Mouse (Mus musculus): ENCODE data around the gene Sp6.
A peak's percentile ranks its signal among the peaks of the same experiment; 100 is the strongest.

DNA sequence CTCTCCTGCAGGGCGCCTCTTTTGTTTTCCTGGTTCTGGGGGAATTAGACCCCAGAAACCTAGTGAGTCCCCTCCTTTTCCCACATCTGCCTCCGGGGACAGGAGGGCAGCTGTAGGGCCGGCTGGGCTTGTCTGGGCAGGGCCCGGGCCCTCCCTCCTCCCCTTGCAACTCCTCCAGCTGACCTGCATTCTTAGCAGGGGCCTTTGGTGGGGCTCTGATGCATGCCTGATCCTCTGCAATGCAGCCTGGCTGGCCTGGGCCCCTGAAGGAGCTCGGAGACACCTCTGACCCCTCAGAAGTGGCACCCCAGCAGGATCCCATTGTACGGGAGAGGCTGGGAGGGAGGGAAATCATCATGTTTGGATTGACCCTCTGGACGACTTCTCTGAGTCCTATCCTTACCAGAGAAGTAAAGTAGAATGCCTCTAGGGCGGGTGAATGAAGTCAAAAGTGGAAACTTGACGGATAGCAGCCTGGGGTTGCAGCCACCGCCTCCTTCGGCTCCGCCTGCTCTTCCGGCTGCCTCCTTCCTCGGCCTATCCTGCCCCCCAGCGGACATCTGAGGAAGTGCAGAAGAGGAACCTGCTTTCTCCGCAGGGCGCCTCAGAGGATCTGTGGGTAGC is 12.6 kb downstream of the Sp6 start:
- TF ChIP-seq CTCF (IDR thresholded peaks at IDR 0.05; ENCODE audit: borderline replicate concordance, insufficient read depth, low read depth, low read length) = peak; percentile 92
- peak; percentile 23; the same call in 1 of the 2 replicates for TF ChIP-seq POLR2A (IDR thresholded peaks at IDR 0.05; ENCODE audit: borderline replicate concordance, insufficient read depth, low read length)

Measured in cerebellum, adult 2 months (tissue).